Mouse (Mus musculus): Measurements from ENCODE around the gene Clmp. TPM values are rescaled to one million over a fixed set of nuclear protein-coding genes. Genes with fewer than 3 reads are reported as not detected.
"Not testable (repeated sequence)": the region's sequence is repeated elsewhere in the genome, so short reads cannot be mapped to it uniquely, and the experiment has no call there.

The Clmp gene
- total RNA-seq, 4 experiments from 2014 or later: 3.3 to 4.4 (median 4.0) TPM

DNA sequence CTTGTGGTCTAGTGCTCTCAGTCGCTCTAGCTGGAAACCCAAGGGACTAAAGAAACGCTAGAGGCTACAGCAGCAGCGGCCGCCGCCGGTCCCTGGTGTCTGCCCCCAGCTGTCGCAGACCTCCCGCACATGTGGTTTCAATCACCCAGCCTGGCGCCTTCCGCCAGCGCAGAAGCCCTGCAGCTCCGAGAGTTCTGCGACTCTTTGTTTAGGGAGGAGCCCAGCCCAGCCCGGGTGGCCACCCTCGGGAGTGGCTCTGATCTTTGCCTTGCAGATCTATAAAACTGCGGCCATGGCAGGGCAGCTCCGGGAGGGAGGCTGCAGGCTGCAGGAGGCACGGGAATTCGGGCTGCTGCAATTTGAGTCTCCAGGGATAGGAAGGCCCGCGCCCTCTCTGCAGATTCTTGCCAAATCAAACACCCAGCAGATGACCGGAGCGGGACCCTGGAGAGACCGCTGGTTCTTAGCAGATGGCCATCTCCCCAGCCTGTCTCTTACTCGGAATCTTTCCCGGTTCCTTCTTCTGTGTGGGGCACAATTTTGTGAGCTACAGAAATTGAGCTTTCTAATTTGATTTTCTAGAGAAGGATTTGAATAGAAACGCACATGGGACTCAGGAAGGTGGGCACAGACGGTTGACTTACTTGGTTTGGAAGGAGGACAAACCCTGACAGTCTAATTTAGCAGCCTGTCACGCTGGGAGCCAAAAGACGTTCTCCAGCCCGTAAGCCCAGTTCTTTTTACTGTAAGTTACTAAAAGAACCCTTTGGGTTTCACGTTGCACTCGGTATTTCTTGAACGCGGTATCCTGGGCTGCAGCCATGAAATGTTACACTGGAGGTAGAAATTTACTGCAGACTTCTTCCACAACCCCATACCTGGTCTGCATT is 45.2 kb downstream of the Clmp start:
- peak; percentile 69 for DNase-seq (ENCODE audit: low spot score)

DNA sequence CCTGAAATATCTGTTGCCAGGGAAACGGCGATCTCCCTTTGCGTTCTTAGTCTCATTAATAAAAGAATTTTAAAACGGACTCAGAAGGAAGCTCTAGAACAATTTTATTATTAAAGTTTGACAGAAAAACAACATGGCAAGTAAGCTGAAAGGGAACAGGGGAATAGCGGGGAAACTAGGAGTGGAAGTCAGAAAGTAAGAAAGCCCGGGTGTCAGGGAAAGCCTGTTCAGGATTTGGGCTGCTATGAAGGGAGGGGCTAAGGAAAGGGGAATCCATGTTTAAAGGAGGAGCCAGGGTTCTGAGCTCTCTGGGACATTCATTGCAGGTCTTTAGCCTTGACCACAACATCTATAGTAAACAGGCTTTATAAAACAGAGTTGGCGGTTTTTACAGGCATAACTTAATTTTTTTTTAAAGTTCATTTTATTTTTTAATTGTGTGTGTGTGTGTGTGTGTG is 45.9 kb downstream of the Clmp start:
- no peak for DNase-seq (ENCODE audit: low spot score)

DNA sequence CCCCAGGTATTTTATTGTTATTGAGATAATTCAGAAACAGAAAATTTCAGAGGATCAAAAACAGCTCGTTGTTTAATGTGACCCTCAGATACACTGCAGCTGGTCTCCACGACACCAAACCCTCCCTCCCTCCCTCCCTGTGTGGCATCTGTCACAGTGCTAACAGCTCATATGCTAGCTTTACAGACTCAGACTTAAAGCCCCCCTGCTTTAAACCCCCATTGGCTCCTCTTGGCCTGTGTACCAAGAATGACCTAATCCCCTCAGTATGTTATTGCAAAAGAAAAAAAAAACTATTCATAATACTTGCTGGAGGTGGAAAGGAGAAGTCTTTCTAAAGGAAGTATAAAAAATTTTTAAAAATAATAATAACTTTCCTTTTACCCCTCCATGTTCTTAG is 46.5 kb downstream of the Clmp start:
- no peak for DNase-seq (ENCODE audit: low spot score)

DNA sequence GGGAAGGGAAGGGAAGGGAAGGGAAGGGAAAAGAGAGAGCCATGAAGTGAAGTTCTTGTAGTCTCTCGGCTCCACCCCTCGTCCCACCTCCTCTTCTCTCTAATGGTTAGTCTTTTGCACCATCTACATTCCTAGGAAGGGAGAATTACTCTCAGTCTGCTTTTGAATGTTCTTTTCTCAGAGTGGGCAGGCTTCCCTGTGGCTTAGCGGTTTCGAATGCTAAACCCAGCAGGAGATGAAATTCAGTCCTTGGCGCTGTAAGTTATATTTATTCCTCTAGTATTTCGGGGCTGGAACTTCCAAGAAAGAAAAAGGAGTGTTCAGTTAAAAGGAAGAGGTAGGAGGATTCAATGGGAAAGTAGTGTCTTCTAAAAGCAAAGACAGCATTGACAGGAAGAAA is 51.4 kb downstream of the Clmp start:
- no peak for DNase-seq (ENCODE audit: low spot score)

DNA sequence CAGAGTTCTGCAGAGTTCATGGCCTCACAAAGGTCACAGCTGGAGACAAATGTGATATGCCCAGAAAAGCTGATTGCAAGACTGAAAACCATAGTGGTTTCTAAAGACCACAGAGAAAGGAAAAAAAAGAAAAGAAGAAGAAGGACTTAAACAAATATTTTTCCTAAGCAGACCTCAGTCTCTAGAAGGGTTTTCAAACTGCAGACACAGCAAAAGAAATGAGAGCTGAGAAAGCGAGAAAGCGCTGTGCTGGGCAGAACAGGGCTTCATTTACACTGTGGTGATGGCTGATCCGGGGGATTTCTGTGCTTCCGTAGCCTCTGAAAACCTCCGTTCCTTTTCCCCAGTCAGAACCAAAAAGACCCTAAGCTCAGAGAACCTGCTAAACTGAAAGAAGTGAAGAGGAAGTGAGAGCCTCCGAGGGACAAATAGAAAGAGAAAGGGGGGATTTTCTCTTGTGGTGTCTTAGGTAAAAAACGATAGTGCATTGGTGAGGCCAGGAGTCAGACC is 57.8 kb downstream of the Clmp start:
- DNase-seq (ENCODE audit: low spot score): no peak

DNA sequence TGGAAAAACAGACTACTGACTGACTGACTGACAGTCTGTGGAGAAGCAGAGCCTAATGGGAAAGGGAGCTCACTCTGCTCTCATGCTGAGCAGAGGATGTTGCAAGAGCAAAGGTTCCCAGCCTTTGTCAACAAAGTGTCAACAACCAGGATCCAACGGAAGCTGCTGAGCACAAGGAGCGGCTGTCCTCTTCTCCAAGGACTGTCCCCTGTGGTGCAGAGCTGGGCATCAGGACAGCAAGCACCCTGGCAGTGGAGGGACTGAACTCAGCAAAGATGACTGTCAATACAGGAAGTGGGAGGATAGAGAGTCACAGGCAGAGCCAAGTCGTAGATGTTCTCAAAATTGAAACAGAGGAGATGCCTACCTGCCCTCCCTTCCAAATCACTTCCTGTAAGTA is 58.5 kb downstream of the Clmp start:
- peak; percentile 19 for DNase-seq (ENCODE audit: low spot score)

DNA sequence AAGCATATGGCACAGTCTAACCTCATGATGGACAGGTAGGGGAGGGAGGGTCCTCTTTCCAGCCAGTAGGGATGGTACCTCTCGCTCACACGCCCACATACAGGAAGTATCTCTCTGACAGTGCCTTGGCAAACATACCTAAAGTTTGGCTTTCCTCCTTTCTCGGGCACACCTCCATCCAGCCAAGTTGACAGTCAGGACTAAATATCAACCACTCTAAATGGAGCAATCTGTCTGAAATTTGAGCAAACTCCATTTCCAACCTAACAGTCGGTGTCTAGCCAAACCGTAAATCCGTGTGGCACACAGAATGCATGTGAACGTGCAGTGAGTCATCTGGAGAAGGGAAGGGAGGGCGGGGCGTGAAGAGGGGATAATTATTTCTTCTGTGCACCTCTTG is 61.0 kb downstream of the Clmp start:
- no peak for DNase-seq (ENCODE audit: low spot score)

DNA sequence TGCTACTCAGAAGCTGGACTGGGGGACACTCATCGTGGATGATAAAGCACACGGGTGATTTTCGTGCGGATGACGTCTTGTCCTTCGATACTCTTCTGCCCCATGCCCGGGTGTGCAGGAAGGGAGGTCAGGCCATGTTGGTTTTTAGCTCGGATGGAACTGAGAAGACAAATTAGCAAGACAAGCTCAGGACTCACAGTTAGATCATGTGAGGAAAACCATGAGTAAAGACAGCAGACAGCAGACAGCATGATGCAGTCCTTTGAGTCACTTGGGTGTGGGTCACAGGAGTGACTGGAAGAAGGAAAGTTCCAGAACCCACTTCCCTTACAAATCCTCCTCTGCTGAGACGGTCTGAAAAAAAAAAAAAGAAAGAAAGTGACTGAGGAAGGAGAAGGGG is 61.5 kb downstream of the Clmp start:
- no peak for DNase-seq (ENCODE audit: low spot score)

DNA sequence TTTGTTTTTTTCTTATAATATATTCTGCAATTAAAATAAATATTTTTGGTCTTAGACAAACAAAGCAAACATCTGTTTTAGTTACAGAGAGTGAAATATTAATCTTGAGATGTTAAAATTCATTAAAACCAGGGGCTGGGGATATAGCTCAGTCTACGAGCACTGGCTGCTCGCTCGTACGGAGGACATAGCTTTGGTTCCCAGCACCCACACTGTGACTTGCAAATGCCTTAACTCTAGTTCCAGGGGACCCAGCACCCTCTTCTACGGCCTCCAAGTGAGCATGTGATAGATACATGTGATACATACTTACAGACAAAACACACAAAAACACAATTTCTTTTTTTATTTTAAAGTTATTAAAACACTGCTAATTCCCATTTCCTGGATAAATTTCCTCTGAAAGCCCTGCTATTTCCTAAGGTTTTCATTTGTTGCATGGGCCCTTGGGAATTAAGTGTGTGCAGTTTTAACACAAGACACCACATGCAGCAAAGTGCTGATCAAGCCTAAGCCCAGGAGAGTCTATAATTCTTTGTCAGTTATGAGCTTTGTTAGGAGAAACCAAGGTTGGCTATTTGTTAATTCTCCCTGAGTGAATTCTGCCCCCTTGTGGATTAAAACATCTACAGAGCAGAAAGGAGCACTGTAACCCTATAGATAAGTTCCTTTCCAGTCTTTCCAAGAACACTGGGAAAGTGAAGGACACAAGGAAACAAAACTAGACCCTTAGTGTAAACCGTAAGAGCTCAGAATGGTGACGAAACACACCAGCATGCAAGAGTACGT is 64.3 kb downstream of the Clmp start:
- peak; percentile 78 for DNase-seq (ENCODE audit: low spot score)

DNA sequence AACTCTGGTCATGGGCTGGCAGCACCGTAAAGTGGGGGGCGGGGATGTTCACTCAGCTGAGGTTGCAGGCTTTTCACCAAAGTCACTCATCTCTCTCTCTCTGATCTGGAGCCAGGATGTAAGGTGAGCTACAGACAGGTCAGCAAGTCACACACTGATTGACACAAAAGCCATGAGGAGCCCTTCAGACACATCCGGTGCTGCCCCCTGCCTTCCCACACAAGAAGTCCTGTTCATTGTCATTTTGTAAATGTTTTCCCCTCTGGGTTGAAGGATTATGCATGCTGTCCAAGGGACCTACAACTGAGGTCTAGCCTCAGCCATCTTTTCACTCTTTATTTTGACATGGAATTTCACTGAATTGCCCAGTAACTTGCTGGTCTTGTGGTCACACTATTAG is 66.0 kb downstream of the Clmp start:
- DNase-seq (ENCODE audit: low spot score): no peak

DNA sequence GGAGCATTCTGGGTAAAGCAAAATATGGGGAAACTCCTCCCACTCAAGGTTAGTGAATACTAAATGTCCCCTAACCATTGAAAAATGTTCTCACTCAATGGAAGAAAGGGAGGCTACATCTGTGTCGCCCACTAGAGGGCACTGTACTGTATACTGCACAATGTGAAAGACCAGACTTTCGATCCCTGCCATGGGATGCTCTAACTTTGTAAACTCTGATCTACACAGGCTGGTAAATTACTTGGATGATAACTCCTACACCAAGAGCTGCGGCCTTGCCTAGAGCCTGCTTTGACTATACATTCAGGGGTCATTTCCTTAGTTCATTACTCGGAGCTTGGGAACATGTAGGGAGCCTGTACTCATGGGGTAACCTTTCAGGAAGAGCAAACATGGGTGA is 70.6 kb downstream of the Clmp start:
- DNase-seq (ENCODE audit: low spot score): peak; percentile 70

DNA sequence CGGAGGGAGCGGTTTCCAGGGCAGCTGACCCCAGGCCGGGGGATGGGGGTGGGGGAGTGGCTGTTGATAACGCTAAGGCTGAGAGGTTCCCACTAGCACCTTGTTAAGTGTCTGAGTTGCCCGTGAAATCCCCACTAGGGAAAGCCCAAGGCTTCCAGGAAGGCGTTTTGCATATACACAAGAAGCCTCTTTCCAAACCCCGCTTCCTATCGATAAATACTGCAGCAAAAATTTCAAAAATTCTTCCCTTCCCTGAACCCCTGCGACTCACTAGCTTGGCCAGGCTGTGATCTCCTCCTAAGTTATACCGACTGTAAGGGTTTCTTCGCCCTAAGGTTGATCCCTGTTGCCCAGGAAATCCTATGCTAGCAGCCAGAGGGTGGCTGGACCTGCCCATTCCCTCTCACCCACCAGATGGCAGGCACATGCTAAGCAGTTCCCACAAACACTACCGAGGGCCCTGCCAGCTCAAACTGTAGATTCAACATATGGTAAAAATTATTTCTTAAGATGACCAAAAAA is 71.4 kb downstream of the Clmp start:
- DNase-seq (ENCODE audit: low spot score): peak; percentile 47

DNA sequence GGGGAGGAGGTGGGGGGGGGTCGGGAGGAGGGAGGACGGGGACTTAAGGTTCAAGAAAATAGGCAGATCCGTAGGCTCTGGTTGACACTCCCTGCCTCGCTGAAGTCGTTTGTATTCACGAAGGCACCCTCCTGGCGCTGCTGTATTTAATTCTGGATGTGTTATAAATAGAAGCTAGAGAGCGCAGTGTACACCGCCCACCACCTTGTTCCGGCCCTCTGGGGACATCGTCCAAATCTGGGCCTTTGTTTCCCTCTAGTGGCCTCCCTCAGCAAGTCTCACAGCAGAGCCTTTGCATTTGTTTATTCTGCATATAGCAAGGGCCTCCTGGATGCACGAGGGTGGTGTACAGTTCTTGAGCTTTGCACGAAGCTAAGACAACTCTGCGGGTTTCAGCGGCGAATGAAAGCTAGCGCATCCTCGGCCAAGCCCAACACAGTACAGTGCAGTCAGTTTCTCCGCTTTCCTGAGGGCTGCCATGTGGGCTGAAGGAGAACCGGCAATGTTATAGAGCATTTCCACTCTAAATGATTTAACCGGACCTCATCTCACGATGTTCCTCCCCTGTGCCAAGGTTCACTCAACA is 72.0 kb downstream of the Clmp start:
- DNase-seq (ENCODE audit: low spot score): peak; percentile 88

DNA sequence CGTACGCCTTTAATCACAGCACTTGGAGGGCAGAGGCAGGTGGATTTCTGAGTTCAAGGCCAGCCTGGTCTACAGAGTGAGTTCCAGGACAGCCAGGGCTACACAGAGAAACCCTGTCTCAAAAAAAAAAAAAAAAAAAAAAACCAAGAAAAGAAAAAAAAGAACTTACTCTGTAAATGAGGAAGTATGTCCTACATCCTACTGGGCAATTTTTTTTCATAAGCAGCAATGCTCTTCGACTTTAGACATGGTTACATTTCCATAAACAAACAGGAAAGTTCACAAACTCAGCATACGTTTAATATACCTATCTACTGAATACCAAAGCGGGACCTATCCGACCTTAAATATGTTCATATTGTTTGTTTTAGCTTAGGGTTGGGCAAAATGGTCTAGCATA is 76.6 kb downstream of the Clmp start:
- no peak for DNase-seq (ENCODE audit: low spot score)

DNA sequence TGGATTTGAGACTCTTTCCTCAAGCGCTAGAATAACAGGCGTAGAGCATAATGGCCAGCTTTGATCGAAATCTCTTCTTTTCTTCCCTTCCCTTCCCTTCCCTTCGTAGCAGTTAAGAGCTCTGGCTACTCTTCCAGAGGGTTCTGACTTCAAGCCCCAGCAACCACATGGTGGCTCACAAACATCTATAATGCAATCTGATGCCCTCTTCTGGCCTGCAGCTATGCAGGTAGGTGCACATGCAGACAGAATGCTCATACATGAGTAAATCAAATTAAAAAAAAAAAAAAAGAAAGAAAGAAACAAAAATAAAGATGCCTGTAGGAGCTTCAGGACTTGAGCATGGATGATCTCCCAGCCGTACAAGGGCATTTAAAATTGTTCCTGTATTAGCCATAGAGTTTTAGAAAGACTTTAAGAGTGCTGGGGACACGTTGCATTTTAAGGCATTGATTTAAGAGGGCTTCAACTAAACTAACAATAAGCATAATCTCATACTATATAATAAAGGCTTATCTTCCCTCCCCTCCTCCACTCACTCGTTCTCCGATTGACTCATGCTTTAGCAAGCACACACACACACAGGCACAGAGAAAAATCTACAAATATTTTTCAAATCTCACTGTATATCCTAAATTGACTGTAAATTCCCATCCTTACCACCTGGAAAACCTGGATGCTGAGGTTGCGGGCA is 79.3 kb downstream of the Clmp start:
- no peak for DNase-seq (ENCODE audit: low spot score)

DNA sequence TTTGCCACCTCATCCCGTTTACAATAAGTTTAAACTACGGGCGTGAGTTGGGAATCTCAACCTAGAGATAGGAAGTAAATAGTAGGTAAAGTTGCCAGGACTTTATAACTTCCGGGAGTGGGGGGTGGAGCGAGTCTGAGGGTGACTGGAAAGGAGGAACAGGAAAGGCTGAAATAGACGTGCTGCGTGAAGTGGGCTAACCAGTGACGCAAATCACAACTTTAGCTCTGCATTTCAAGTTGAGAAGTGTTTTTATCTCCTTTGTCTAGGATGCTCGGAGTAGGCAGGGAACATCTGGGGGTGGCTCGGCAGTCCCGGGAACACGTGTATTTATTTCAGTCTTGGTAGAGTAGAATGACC is 79.8 kb downstream of the Clmp start:
- DNase-seq (ENCODE audit: low spot score): peak; percentile 60

DNA sequence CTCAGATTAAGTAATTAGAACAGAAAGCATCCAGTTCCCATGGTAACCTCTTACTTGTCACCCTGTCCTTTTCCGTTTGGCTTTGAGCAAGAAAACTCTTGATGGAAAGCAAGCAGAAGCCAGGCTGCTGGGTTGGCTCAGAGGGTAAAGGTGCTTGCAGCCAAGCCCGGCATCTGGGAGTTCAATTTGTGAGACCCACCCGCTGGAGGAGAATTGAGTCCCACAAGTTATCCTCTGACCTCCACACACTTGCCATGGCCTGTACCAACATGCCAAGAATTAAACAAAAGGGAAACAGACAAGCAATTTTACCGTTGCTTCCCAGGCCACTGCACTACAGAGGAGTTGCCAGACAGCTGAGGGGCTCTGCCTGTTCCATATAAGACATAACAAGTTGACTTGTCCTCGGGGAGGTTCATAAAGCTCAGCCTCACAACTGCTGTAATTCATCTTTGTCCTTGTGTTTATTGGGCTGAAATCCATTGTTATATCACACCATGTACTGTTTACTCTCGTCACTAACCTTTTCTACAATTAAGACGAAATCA is 80.4 kb downstream of the Clmp start:
- DNase-seq (ENCODE audit: low spot score): no peak

DNA sequence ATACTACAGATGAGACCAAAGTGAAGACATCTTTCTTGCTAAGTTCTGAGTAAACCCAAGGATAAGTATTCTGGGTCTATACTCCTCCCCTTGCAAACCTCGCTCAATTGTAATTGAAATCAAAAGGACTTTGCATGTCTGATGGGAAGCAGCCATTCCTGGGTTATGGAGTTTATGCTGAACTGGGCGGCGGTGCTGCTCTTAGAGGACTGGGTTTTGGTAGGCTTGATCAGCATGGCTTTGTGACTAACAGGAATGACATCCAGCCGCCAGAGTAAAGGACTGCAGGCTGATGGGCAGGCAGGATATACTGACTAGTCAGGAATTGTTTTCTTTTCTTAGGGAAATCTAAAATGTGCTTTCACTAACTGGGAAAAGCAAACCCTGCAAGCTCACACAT is 82.2 kb downstream of the Clmp start:
- DNase-seq (ENCODE audit: low spot score): no peak

DNA sequence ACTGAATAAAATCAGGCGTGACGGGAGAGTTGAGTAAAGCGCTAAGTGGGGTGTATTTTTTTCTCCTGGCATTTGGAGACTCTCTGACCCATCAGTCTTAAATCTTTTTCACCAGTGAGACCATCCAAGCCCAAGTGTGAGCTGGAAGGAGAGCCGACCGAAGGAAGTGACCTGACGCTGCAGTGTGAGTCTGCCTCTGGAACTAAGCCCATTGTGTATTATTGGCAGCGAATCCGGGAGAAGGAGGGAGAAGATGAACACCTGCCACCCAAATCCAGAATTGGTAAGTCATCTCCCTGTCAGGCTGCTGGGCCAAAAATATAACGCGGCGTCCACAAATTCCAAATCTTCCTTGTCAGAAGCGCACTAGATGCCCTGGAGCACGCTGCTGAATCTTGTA is 86.5 kb downstream of the Clmp start:
- no peak for DNase-seq (ENCODE audit: low spot score)

DNA sequence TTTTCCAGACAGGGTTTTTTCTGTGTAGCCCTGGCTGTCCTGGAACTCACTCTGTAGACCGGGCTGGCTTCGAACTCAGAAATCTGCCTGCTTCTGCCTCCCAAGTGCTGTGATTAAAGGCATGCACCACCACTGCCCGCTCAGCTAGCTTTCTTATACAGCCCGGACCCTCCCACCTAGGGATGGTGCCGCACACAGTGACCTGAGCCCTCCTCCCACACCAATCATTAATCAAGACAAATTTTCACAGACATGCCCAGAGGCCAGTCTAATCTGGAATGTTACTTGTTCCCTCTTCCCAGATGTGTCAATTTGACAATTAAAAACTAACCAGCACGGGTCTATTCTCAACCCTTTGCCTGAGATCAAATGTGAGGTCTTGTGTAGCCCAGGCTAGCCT is 87.4 kb downstream of the Clmp start:
- not testable (repeated sequence) for DNase-seq (ENCODE audit: low spot score)

DNA sequence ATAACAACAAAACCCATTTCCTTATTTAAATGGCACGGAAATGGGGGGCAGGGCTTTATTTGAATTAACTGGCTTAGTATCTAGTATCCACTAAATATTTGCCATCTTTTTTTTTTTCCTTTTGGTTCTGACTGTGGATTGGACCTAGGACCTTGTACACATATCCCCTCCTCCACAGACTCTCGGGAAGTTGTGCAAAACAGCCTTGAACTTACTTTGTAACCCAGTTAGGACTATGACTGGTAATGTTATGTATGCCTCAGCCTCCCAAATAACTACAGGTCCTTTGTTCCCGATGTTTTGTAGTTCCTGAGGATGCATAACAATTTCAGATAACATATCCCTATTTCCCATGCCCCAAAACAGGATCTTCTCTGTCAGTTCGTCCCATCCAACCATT is 88.1 kb downstream of the Clmp start:
- DNase-seq (ENCODE audit: low spot score): no peak
